Comparison of ENCODE assay signal across 7 mouse cellular contexts in genomic region chr7:27408379-27409176, GRCm38 (mm10). TPM values are rescaled to one million over a fixed set of nuclear protein-coding genes. Genes with fewer than 3 reads are reported as not detected.
DNase-seq lines count a peak whose midpoint lies in the region; ATAC-seq and TF ChIP-seq lines count a peak whose summit lies in the region.

No protein-coding gene starts in this region.

- H3K4me3 ChIP-seq in bone marrow, adult 2 months (replicated peaks; ENCODE audit: control insufficient read depth, low read depth, low read length), result no peak overlapping the region
- H3K4me3 ChIP-seq in intestine, embryonic 15.5 days (replicated peaks), result peak overlapping the region; percentile 46
- H3K4me3 ChIP-seq in limb, embryonic 12.5 days (replicated peaks), result peak overlapping the region; percentile 51
- H3K4me3 ChIP-seq in midbrain, embryonic 12.5 days, result peak overlapping the region; percentile 46

- H3K27ac ChIP-seq in bone marrow, adult 2 months (ENCODE audit: control insufficient read depth, insufficient read depth, low read depth, low read length, poor library complexity), result no peak overlapping the region; the same call in 1 of the 2 replicates
- no peak overlapping the region for H3K27ac ChIP-seq in intestine, embryonic 15.5 days
- no peak overlapping the region for H3K27ac ChIP-seq in limb, embryonic 12.5 days
- H3K27ac ChIP-seq in midbrain, embryonic 12.5 days (replicated peaks), result no peak overlapping the region

- H3K27me3 ChIP-seq in intestine, embryonic 15.5 days (replicated peaks), result peaks cover 66% of the 10 kb centered on the region
- peaks cover 85% of the 10 kb centered on the region for H3K27me3 ChIP-seq in limb, embryonic 12.5 days
- H3K27me3 ChIP-seq in midbrain, embryonic 12.5 days, result peaks cover 77% of the 10 kb centered on the region

- H3K4me1 ChIP-seq in bone marrow, adult 2 months (ENCODE audit: control insufficient read depth, insufficient read depth, low read length), result no peaks in the 10 kb centered on the region
- peaks cover 20% of the 10 kb centered on the region for H3K4me1 ChIP-seq in intestine, embryonic 15.5 days (replicated peaks)
- peaks cover 21% of the 10 kb centered on the region for H3K4me1 ChIP-seq in limb, embryonic 12.5 days (replicated peaks)
- H3K4me1 ChIP-seq in midbrain, embryonic 12.5 days, result peaks cover 18% of the 10 kb centered on the region

- no peaks in the 10 kb centered on the region for H3K36me3 ChIP-seq in intestine, embryonic 15.5 days
- no peaks in the 10 kb centered on the region for H3K36me3 ChIP-seq in limb, embryonic 12.5 days
- H3K36me3 ChIP-seq in midbrain, embryonic 12.5 days, result no peaks in the 10 kb centered on the region

- TF ChIP-seq POLR2A in bone marrow, adult 2 months (IDR thresholded peaks at IDR 0.05; ENCODE audit: borderline replicate concordance, control insufficient read depth, low read depth, low read length), result no peak

- peak overlapping the region; percentile 23; the same call in 1 of the 2 replicates for H3K9ac ChIP-seq in intestine, embryonic 15.5 days
- H3K9ac ChIP-seq in limb, embryonic 12.5 days (replicated peaks), result peak overlapping the region; percentile 44; the same call in 1 of the 2 replicates
- peak overlapping the region; percentile 39; the same call in 1 of the 2 replicates for H3K9ac ChIP-seq in midbrain, embryonic 12.5 days (replicated peaks)

- H3K4me2 ChIP-seq in intestine, embryonic 15.5 days (replicated peaks), result peak overlapping the region; percentile 92
- H3K4me2 ChIP-seq in limb, embryonic 12.5 days, result peak overlapping the region; percentile 81
- H3K4me2 ChIP-seq in midbrain, embryonic 12.5 days (replicated peaks), result peak overlapping the region; percentile 69

- TF ChIP-seq CTCF in bone marrow, adult 2 months (IDR thresholded peaks at IDR 0.05; ENCODE audit: control insufficient read depth, insufficient read depth, low read length), result peak; percentile 53; the same call in 1 of the 2 replicates

- WGBS in bone marrow, adult 2 months, result 1% methylated on average over 96 of the region's 96 CpGs
- under 1% methylated on average over 91 of the region's 96 CpGs for WGBS in intestine, embryonic 15.5 days
- WGBS in limb, embryonic 12.5 days, result under 1% methylated on average over 88 of the region's 96 CpGs
- WGBS in midbrain, embryonic 12.5 days, result under 1% methylated on average over 95 of the region's 96 CpGs

- peak; percentile 87 for DNase-seq in embryo, embryonic 9.5 days (ENCODE audit: extremely low spot score)
- peak; percentile 26 to 56 for DNase-seq in spleen, adult 18-20 months

- ATAC-seq in granulocyte monocyte progenitor cell, adult 5-6 weeks (replicated peaks; ENCODE audit: poor library complexity, severe bottlenecking), result peak; percentile 93
- ATAC-seq in intestine, embryonic 15.5 days, result peak; percentile 85
- peak; percentile 69 for ATAC-seq in limb, embryonic 12.5 days (ENCODE audit: insufficient number of reproducible peaks, insufficient read depth, low FRiP score, low TSS enrichment, low read depth)
- ATAC-seq in midbrain, embryonic 12.5 days (ENCODE audit: low FRiP score, low read depth), result peak; percentile 56

- no peaks in the 10 kb centered on the region for H3K9me3 ChIP-seq in intestine, embryonic 15.5 days
- H3K9me3 ChIP-seq in limb, embryonic 12.5 days, result peaks cover 11% of the 10 kb centered on the region
- peaks cover 9% of the 10 kb centered on the region for H3K9me3 ChIP-seq in midbrain, embryonic 12.5 days

RNA-seq across cellular contexts. Expression of gene Sptbn4, which starts 38.9 kb away (rescaled TPM):
- polyA plus RNA-seq in bone marrow, adult 2 months (2011; ENCODE audit: insufficient read depth, insufficient read length, low replicate concordance, missing spikeins), result 0.11 and 0.62 TPM in 2 replicates
- total RNA-seq in granulocyte monocyte progenitor cell, adult 5-6 weeks (2014; fragmentation: Nextera tagmentation), result 0.19 TPM in 1 of 2 replicates, not detected in the other
- 0.09 TPM in 1 of 2 replicates, not detected in the other for total RNA-seq in granulocyte monocyte progenitor cell, adult 5-6 weeks (2017)
- 0.33 and 0.38 TPM in 2 replicates for polyA plus RNA-seq in intestine, embryonic 15.5 days (2015; fragmentation: Nextera tagmentation; extraction: Ambion mirVana)
- polyA plus RNA-seq in limb, embryonic 12.5 days (2016; fragmentation: Nextera tagmentation; extraction: Ambion mirVana), result 0.26 and 0.41 TPM in 2 replicates
- polyA plus RNA-seq in midbrain, embryonic 12.5 days (2016; fragmentation: Nextera tagmentation; extraction: Ambion mirVana), result 0.67 and 0.78 TPM in 2 replicates

RNA-seq across cellular contexts. Expression of gene Blvrb, which starts 39.2 kb away (rescaled TPM):
- 323 and 400 TPM in 2 replicates for polyA plus RNA-seq in bone marrow, adult 2 months (2011; ENCODE audit: insufficient read depth, insufficient read length, low replicate concordance, missing spikeins)
- total RNA-seq in granulocyte monocyte progenitor cell, adult 5-6 weeks (2014; fragmentation: Nextera tagmentation), result 10.4 and 12.2 TPM in 2 replicates
- 6.2 and 8.6 TPM in 2 replicates for total RNA-seq in granulocyte monocyte progenitor cell, adult 5-6 weeks (2017)
- 60.4 and 77.5 TPM in 2 replicates for polyA plus RNA-seq in intestine, embryonic 15.5 days (2015; fragmentation: Nextera tagmentation; extraction: Ambion mirVana)
- 34.1 and 38.8 TPM in 2 replicates for polyA plus RNA-seq in limb, embryonic 12.5 days (2016; fragmentation: Nextera tagmentation; extraction: Ambion mirVana)
- 23.1 and 31.0 TPM in 2 replicates for polyA plus RNA-seq in midbrain, embryonic 12.5 days (2016; fragmentation: Nextera tagmentation; extraction: Ambion mirVana)

RNA-seq across cellular contexts. Expression of gene Gm20479, which starts 51.4 kb away (rescaled TPM):
- not detected in 2 replicates for polyA plus RNA-seq in bone marrow, adult 2 months (2011; ENCODE audit: insufficient read depth, insufficient read length, low replicate concordance, missing spikeins)
- not detected in 2 replicates for total RNA-seq in granulocyte monocyte progenitor cell, adult 5-6 weeks (2014; fragmentation: Nextera tagmentation)
- 1.5 TPM in 1 of 2 replicates, not detected in the other for total RNA-seq in granulocyte monocyte progenitor cell, adult 5-6 weeks (2017)
- 1.8 TPM in 1 of 2 replicates, not detected in the other for polyA plus RNA-seq in intestine, embryonic 15.5 days (2015; fragmentation: Nextera tagmentation; extraction: Ambion mirVana)
- 0.42 TPM in 1 of 2 replicates, not detected in the other for polyA plus RNA-seq in limb, embryonic 12.5 days (2016; fragmentation: Nextera tagmentation; extraction: Ambion mirVana)
- polyA plus RNA-seq in midbrain, embryonic 12.5 days (2016; fragmentation: Nextera tagmentation; extraction: Ambion mirVana), result 0.87 TPM in 1 of 2 replicates, not detected in the other

RNA-seq across cellular contexts. Expression of gene Shkbp1, which starts 52.8 kb away (rescaled TPM):
- 44.6 and 80.0 TPM in 2 replicates for polyA plus RNA-seq in bone marrow, adult 2 months (2011; ENCODE audit: insufficient read depth, insufficient read length, low replicate concordance, missing spikeins)
- total RNA-seq in granulocyte monocyte progenitor cell, adult 5-6 weeks (2014; fragmentation: Nextera tagmentation), result 23.6 and 31.1 TPM in 2 replicates
- 13.9 and 18.8 TPM in 2 replicates for total RNA-seq in granulocyte monocyte progenitor cell, adult 5-6 weeks (2017)
- 35.0 and 35.5 TPM in 2 replicates for polyA plus RNA-seq in intestine, embryonic 15.5 days (2015; fragmentation: Nextera tagmentation; extraction: Ambion mirVana)
- 59.5 and 59.9 TPM in 2 replicates for polyA plus RNA-seq in limb, embryonic 12.5 days (2016; fragmentation: Nextera tagmentation; extraction: Ambion mirVana)
- 77.3 and 78.1 TPM in 2 replicates for polyA plus RNA-seq in midbrain, embryonic 12.5 days (2016; fragmentation: Nextera tagmentation; extraction: Ambion mirVana)
